Mouse (Mus musculus): ENCODE results near the gene Cadps2.

GRCm38 (mm10) chr6:23758249-23758648, 81.0 kb downstream of the Cadps2 start:
- TF ChIP-seq POLR2A (IDR thresholded peaks at IDR 0.05; ENCODE audit: insufficient read depth, low read length) (no peak), CTCF (IDR thresholded peaks at IDR 0.05; ENCODE audit: low read depth, low read length) (no peak), EP300 (IDR thresholded peaks at IDR 0.05; ENCODE audit: insufficient read depth, low read depth, low read length) (no peak)
